Mouse (Mus musculus) ES-Bruce4 (cell line): ENCODE data around the gene St3gal6. TPM values are rescaled to one million over a fixed set of nuclear protein-coding genes. Genes with fewer than 3 reads are reported as not detected.

Source experiments
- H3K27ac ChIP-seq: 2 replicates; pipeline ENCODE4 v1.5.1; 2012; ENCODE audit warnings: low read length, inconsistent platforms; ENCODE audit not compliant: insufficient read depth
- H3K27me3 ChIP-seq: 2 replicates; pipeline ENCODE4 v1.6.1; 2012; ENCODE audit warnings: mild to moderate bottlenecking, low read length, inconsistent platforms; ENCODE audit not compliant: control insufficient read depth, poor library complexity, insufficient read depth, severe bottlenecking
- H3K36me3 ChIP-seq: 2 replicates; pipeline ENCODE4 v1.6.1; 2012; ENCODE audit warnings: inconsistent platforms, mild to moderate bottlenecking, low read length, moderate library complexity; ENCODE audit not compliant: control insufficient read depth, poor library complexity, insufficient read depth, severe bottlenecking
- H3K4me1 ChIP-seq: one replicate; pipeline ENCODE4 v1.8.1; 2011; ENCODE audit warnings: low read length; ENCODE audit not compliant: control insufficient read depth, insufficient read depth
- H3K4me3 ChIP-seq: 2 replicates; pipeline ENCODE4 v1.5.1; 2011; ENCODE audit warnings: low read depth, mild to moderate bottlenecking, low read length
- H3K9ac ChIP-seq: 2 replicates; pipeline ENCODE4 v1.6.1; 2012; ENCODE audit warnings: low read depth, mild to moderate bottlenecking, inconsistent platforms; ENCODE audit not compliant: poor library complexity, severe bottlenecking
- H3K9me3 ChIP-seq: replicated peaks from 2 replicates; pipeline ENCODE4 v1.6.1; 2012; ENCODE audit warnings: mild to moderate bottlenecking, low read length, inconsistent platforms; ENCODE audit not compliant: control insufficient read depth, poor library complexity, insufficient read depth, severe bottlenecking
- CTCF ChIP-seq: IDR thresholded peaks from one replicate; pipeline ENCODE4 v1.8.1; 2011; ENCODE audit warnings: low read depth, low read length
- EP300 ChIP-seq: IDR thresholded peaks from 2 replicates; pipeline ENCODE4 v1.6.1; 2011; ENCODE audit warnings: low read depth, low read length; ENCODE audit not compliant: insufficient read depth
- POLR2A ChIP-seq: IDR thresholded peaks from one replicate; pipeline ENCODE4 v1.8.1; 2011; ENCODE audit warnings: low read length; ENCODE audit not compliant: insufficient read depth
- polyA plus RNA-seq: library from polyadenylated mRNA; stranded (reverse); fragments of >200 nt; gene quantifications from 2 replicates; pipeline ENCODE4 v1.2.4, GENCODE M21; 2011; ENCODE audit warnings: low read depth; ENCODE audit not compliant: missing spikeins, insufficient read depth, insufficient read length

St3gal6 gene
- polyA plus RNA-seq, 1 experiment = 5.2 TPM

DNA sequence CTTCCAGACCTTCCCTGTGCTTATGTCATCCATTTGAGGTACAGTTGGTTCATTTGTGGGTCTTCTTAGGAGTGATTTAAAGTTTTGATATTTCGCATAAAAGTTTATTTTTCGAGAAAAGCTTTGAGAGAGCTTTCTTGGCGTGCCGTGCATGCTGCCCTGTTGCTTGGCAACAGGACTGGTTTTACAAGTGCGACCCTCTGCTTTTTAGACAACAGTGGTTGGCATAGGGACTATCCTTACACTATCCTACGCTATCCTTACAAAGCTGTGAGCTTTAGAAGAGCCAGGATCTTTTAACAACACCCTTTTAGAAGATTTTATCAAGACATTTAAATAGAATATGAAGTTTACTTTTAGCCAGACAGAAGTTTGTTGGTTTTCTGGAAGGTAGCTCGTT lies 93.8 kb downstream of the St3gal6 start:
- H3K36me3 ChIP-seq = peaks cover 3% of the 10 kb centered on the region
- no peaks in the 10 kb centered on the region for H3K4me1 ChIP-seq
- no peak overlapping the region for H3K9ac ChIP-seq
- no peak for TF ChIP-seq CTCF
- no peak for TF ChIP-seq POLR2A
- no peak for TF ChIP-seq EP300
- H3K9me3 ChIP-seq = no peaks in the 10 kb centered on the region
- no peak overlapping the region for H3K4me3 ChIP-seq
- H3K27ac ChIP-seq = no peak overlapping the region
- H3K27me3 ChIP-seq = no peaks in the 10 kb centered on the region

DNA sequence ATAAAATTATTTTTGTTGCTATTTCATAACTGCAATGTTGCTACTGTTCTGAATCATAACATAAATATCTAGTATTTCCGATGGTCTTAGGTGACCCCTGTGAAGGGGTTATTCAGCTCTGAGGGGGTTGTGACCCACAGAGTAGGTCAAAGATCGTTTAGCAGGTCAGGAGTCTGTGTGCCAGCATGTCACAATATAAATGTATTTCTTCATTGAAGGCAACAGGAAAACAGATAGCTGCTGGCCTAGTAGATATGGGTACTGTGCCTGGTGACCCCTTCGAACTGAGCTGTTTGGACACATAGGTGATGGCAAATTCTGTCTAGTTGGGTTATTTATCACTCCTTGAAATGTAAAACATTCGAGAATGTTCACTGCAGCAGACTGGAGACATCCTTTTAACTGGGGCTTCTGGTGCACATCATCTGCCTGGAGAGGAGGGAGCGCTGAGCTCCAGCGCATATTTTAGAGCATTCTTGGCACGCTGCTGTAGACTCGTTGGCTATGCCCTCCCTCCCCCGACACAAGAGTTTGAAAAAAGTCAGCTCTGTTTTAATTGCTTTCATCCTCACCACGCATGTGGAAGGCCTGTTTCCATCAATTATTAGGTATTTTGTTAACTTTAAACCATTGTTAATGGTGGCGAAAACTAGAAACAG lies 102.2 kb downstream of the St3gal6 start:
- Histone ChIP-seq H3K9me3 (no peaks in the 10 kb centered on the region), H3K27me3 (no peaks in the 10 kb centered on the region), H3K9ac (no peak overlapping the region), H3K27ac (no peak overlapping the region), H3K4me3 (no peak overlapping the region), H3K36me3 (no peaks in the 10 kb centered on the region), H3K4me1 (no peaks in the 10 kb centered on the region)
- TF ChIP-seq CTCF (no peak), EP300 (no peak), POLR2A (no peak)

Other genes starting within 250 kb of the St3gal6 start
- 53.5 and 63.9 TPM in 2 replicates for gene Dcbld2, start 115.8 kb downstream of the St3gal6 start, polyA plus RNA-seq
- not detected in 2 replicates for gene Gm813, start 92.7 kb upstream of the St3gal6 start, polyA plus RNA-seq
- gene E330017A01Rik, start 114.5 kb upstream of the St3gal6 start, polyA plus RNA-seq = not detected in 2 replicates
- 32.7 and 35.2 TPM in 2 replicates for gene Cpox, start 146.0 kb upstream of the St3gal6 start, polyA plus RNA-seq
- gene Gpr15, start 194.8 kb upstream of the St3gal6 start, polyA plus RNA-seq = not detected in 2 replicates
- 51.6 and 53.9 TPM in 2 replicates for gene Cldnd1, start 203.7 kb upstream of the St3gal6 start, polyA plus RNA-seq
- gene Olfr172, start 238.9 kb upstream of the St3gal6 start, polyA plus RNA-seq = not detected in 2 replicates